In genomic region chr5:27423766-27424165, GRCm38 (mm10) we compare ENCODE assay signal across 28 mouse cellular contexts.
DNase-seq lines count a peak whose midpoint lies in the region; ATAC-seq and TF ChIP-seq lines count a peak whose summit lies in the region.
"Had no signal": no experiment of that assay in that cellular context is flagged by ENCODE, and none has a peak within 500 bp of the region (broad histone marks: within the 10 kb centered on the region; RNA-seq: fewer than 3 reads in every experiment).

No protein-coding gene starts in this region.

- no peaks in the 10 kb centered on the region for H3K4me1 ChIP-seq in embryonic facial prominence, embryonic 12.5 days
- no peaks in the 10 kb centered on the region for H3K4me1 ChIP-seq in embryonic facial prominence, embryonic 10.5 days
- no peaks in the 10 kb centered on the region for H3K4me1 ChIP-seq in embryonic facial prominence, embryonic 15.5 days
- H3K4me1 ChIP-seq: forebrain, embryonic 13.5 days; heart, embryonic 12.5 days; liver, embryonic 15.5 days had no signal

- intact Hi-C loops in left cerebral cortex, postnatal 4 days (cut with DNase I) = no loop called here

- peak; percentile 56; the same call in 1 of the 2 replicates for ATAC-seq in embryonic facial prominence, embryonic 12.5 days (ENCODE audit: insufficient number of reproducible peaks, insufficient read depth, low FRiP score, low TSS enrichment)
- ATAC-seq in embryonic facial prominence, embryonic 15.5 days (ENCODE audit: insufficient number of reproducible peaks, low FRiP score, low TSS enrichment, low read depth) = 0 out of 2 replicates have a peak, but pooled peaks have one; percentile 15
- ATAC-seq: forebrain, embryonic 13.5 days had no signal

- H3K9me3 ChIP-seq in embryonic facial prominence, embryonic 12.5 days = no peaks in the 10 kb centered on the region
- no peaks in the 10 kb centered on the region for H3K9me3 ChIP-seq in embryonic facial prominence, embryonic 10.5 days
- no peaks in the 10 kb centered on the region for H3K9me3 ChIP-seq in embryonic facial prominence, embryonic 15.5 days (replicated peaks)
- H3K9me3 ChIP-seq: forebrain, embryonic 13.5 days; G1E; heart, embryonic 12.5 days; liver, embryonic 15.5 days had no signal

- H3K4me2 ChIP-seq in embryonic facial prominence, embryonic 12.5 days (replicated peaks) = no peak overlapping the region
- H3K4me2 ChIP-seq in embryonic facial prominence, embryonic 15.5 days (replicated peaks) = no peak overlapping the region
- H3K4me2 ChIP-seq in myocyte (ENCODE audit: low read depth) = no peak overlapping the region
- H3K4me2 ChIP-seq: forebrain, embryonic 13.5 days; heart, embryonic 12.5 days; liver, embryonic 15.5 days; lung, embryonic 14.5 days; midbrain, embryonic 11.5 days had no signal

- no peak overlapping the region for H3K27ac ChIP-seq in embryonic facial prominence, embryonic 12.5 days
- no peak overlapping the region for H3K27ac ChIP-seq in embryonic facial prominence, embryonic 10.5 days (replicated peaks)
- no peak overlapping the region for H3K27ac ChIP-seq in embryonic facial prominence, embryonic 15.5 days (replicated peaks)
- H3K27ac ChIP-seq: forebrain, embryonic 13.5 days; liver, embryonic 15.5 days; stomach, postnatal 0 days had no signal

- no peak overlapping the region for H3ac ChIP-seq in myocyte (ENCODE audit: control insufficient read depth, insufficient read length)

- no peak overlapping the region for H3K9ac ChIP-seq in embryonic facial prominence, embryonic 12.5 days
- no peak overlapping the region for H3K9ac ChIP-seq in embryonic facial prominence, embryonic 15.5 days
- H3K9ac ChIP-seq: forebrain, embryonic 13.5 days; heart, embryonic 12.5 days; liver, embryonic 15.5 days; lung, embryonic 14.5 days had no signal

- no peak for TF ChIP-seq POLR2A in myocyte (IDR thresholded peaks at IDR 0.05; ENCODE audit: insufficient read length, low read depth)

- 61% methylated on average over 3 of the region's 3 CpGs for WGBS in embryonic facial prominence, embryonic 12.5 days
- 72% methylated on average over 3 of the region's 3 CpGs for WGBS in embryonic facial prominence, embryonic 10.5 days
- 60% methylated on average over 3 of the region's 3 CpGs for WGBS in embryonic facial prominence, embryonic 15.5 days

- no peaks in the 10 kb centered on the region for H3K79me2 ChIP-seq in myocyte (ENCODE audit: control insufficient read depth, insufficient read depth)

- no peaks in the 10 kb centered on the region for H3K27me3 ChIP-seq in embryonic facial prominence, embryonic 12.5 days
- no peaks in the 10 kb centered on the region for H3K27me3 ChIP-seq in embryonic facial prominence, embryonic 10.5 days (replicated peaks; ENCODE audit: low read depth, poor library complexity, severe bottlenecking)
- H3K27me3 ChIP-seq in embryonic facial prominence, embryonic 15.5 days = no peaks in the 10 kb centered on the region
- no peaks in the 10 kb centered on the region for H3K27me3 ChIP-seq in myocyte (ENCODE audit: control insufficient read depth, insufficient read depth, insufficient read length)
- H3K27me3 ChIP-seq: forebrain, embryonic 13.5 days; heart, embryonic 12.5 days; liver, embryonic 15.5 days had no signal

- H3K4me3 ChIP-seq in embryonic facial prominence, embryonic 12.5 days = no peak overlapping the region
- no peak overlapping the region for H3K4me3 ChIP-seq in embryonic facial prominence, embryonic 10.5 days
- H3K4me3 ChIP-seq in embryonic facial prominence, embryonic 15.5 days (replicated peaks) = no peak overlapping the region
- H3K4me3 ChIP-seq in myocyte = no peak overlapping the region
- H3K4me3 ChIP-seq: forebrain, embryonic 13.5 days; heart, embryonic 12.5 days; liver, embryonic 15.5 days had no signal

- H3K36me3 ChIP-seq in embryonic facial prominence, embryonic 12.5 days = no peaks in the 10 kb centered on the region
- no peaks in the 10 kb centered on the region for H3K36me3 ChIP-seq in embryonic facial prominence, embryonic 10.5 days (replicated peaks)
- no peaks in the 10 kb centered on the region for H3K36me3 ChIP-seq in embryonic facial prominence, embryonic 15.5 days
- H3K36me3 ChIP-seq in myocyte (ENCODE audit: control insufficient read depth, insufficient read depth) = no peaks in the 10 kb centered on the region
- H3K36me3 ChIP-seq: G1E; heart, embryonic 12.5 days; liver, embryonic 15.5 days had no signal

- DNase-seq in embryonic facial prominence, embryonic 10.5 days (ENCODE audit: low spot score) = no peak
- DNase-seq in left cerebral cortex, postnatal 4 days = peak; percentile 17
- DNase-seq in left cerebral cortex, adult 9 months (ENCODE audit: low spot score in 2 of 2) = no peak
- DNase-seq in spleen, postnatal 14 days (ENCODE audit: low spot score in 2 of 2) = no peak
- DNase-seq: cerebellum, adult 8-10 months; cerebellum, postnatal 36 days; gastrocnemius, postnatal 25 days; heart, adult 18-20 months; heart, postnatal 4 days; kidney, adult 18-20 months; kidney, postnatal 36 days; layer of hippocampus, postnatal 36 days; liver; lung, embryonic 14.5 days; lung, postnatal 14 days; right cerebral cortex, adult 18-20 months; spleen, adult 18-20 months; thymus, adult 18-20 months; thymus, postnatal 25 days had no signal

TF ChIP-seq in myocyte, 11 proteins besides CTCF, POLR2A, EP300 and RAD21:
- TF ChIP-seq E2F4 (IDR thresholded peaks at IDR 0.05; ENCODE audit: insufficient read depth) (no peak), MYOD1 (IDR thresholded peaks at IDR 0.05; ENCODE audit: control insufficient read depth in 1 of 3, insufficient read length in 2 of 3, low read depth in 2 of 3) (peak in 2 of 3 experiments; percentile 29 to 45), MYOG (IDR thresholded peaks at IDR 0.05; ENCODE audit: control insufficient read depth in 1 of 3, insufficient read depth in 1 of 3, insufficient read length in 2 of 3, low read depth in 2 of 3) (peak in 2 of 3 experiments; percentile 21 to 55)
TF ChIP-seq in myocyte: peak in this region for 2.
